Mouse (Mus musculus) right cerebral cortex, adult 18-20 months (tissue): ENCODE measurements at regions not wholly inside any gene's neighbourhood (a gene's known extent, or its start where the extent isn't known, plus 50 kb on each side); places are given as distances from the start of the nearest gene placed in this dataset.

Experiments
- DNase-seq: peaks from one replicate; pipeline ENCODE4 v3.0.0; 2022; ENCODE audit warnings: mixed read lengths

DNA sequence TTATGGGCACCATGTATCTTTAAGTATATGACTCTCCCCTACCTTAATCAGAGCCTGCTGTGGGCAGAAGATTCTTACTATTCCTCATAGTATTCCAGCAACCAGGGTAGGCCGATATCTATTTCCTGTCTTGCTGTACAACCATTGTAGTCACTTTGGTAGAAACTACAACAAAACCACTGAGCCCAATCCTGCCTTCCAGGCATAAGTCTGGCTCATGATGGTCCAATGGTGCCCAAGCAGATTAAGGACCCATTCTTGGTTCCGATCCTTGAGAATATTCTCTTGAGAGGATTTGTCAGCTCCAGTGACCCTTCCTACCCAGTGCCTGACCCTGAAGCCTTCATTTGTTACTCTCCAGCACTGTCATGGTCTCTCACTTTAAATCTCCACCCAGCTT, 102.9 kb upstream of the Mylip start:
- DNase-seq = no peak

DNA sequence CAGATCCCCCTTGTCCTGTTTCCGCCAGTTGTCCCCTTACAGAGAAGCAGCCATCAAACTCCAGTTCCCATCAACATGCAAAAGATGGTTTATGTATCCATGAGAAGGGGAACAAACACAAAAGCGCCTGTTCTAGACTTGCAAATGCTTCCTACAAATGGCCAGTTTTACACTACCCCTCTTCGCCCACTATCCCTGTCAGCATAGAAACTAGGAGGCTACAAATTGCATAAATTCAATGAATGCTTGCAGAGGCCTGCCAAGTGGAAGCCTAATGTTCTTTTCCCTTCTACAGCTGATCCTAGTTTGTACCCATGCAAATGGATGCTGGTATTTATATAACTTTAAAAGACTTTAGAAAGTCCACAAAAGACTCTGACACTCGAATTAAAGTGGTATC, 102.3 kb upstream of the Mylip start:
- DNase-seq = peak; percentile 26

DNA sequence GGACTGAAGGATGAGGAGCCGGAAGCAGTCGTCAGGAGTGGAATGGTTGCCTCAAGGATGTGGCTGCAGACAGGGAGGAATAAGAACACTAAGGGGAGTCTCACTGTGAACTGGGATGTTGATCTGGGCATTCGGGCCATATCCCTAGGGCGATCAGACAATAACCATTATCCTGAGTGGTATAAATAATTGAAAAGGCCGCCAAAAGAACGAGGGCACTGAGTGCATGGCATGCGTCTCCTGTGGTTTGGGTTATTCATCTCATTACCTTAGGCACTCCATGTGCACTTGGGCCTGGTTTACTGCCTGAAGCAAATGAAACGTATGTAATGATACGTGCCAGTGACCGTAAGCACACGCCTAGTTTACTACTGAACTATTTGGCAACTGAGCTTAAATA, 99.6 kb upstream of the Mylip start:
- no peak for DNase-seq

DNA sequence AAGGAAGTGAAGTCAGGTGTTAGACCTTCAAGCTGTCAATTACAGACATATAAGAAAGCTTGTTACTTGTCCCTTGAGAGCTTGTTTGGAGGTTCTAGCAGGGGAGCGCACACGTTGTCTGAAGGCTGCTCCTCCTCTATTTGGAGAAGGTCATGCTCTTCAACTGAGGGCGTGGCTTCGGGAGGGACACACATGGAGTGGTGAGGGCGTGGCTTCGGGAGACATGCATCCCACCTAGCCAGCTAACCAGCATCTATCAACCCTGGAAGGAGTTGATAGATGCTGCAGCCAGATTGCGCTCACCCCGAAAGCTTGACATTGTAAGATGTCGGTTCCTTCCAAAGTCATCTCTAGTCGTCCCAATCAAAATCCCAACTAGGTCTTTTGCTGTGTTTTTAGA, 94.9 kb upstream of the Mylip start:
- DNase-seq = no peak

DNA sequence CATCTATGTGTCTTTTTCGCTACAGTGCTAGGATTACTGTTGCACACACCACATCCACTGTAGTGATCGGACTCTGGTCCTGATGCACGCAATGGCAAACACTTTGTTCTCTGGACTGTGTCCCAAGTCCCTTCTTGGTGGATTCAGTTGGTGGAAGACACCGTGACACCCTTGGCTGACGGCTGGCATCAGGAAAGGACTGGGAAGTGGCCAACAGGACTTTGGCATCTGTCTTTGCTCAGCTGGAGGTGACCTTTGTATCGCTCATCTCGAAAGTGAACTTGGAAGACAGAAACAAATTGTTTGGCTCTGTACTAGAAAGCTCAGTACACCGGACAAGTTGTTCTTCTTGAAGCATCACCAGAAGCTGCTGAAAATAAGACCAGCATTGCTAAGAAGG, 88.9 kb upstream of the Mylip start:
- no peak for DNase-seq

DNA sequence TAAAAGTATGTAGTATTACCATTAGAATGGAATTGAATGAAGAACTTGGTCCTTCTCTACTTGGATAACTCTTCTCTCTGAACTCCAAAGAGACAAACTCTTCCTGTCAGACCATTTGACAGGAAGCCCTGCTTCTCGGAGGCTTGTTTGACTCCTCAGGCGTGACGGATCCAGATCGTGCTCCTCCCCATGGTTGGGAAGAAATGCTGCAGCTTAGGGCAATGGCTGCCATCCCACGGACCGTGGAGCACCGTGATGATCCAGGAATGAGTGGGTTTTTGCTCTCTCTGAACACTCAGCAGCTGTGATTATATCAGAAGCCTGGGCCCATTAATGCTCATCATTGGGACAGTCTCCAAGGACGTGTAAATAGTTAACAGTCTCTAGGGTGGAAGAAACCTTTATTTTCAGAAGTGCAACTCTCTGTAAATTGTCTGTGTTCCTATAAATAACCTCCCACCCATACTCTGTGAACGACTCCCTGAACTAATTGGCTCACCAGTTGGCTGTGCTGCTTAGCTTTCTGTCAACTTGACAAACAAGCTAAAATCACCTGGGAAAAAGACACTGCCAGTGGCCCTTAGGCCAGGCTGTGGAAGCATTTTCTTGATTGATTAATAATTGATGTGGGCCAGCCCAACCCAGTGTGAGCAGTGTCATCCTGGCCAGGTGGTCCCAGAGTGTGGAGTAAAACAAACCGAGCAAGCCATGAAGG, 88.2 kb upstream of the Mylip start:
- DNase-seq = peak; percentile 5

DNA sequence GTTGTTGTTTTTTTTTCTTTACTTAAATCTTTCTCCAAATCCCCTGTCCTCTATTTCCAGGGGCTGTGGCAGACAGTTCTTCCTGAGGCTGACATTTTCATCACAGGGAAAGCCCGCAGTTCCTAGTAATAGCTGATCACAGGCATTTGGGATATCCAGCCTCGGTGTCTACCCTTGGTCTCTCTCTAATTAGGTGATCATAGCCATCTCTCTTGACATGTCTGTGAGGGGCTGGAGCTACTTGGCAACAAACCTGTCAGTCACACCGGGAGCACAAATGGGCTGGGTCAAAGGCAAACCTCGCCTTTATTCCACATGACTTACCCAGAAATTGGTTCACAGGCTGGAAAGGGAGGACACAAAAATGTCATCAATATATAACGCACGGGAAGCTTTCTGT, 86.7 kb upstream of the Mylip start:
- no peak for DNase-seq

DNA sequence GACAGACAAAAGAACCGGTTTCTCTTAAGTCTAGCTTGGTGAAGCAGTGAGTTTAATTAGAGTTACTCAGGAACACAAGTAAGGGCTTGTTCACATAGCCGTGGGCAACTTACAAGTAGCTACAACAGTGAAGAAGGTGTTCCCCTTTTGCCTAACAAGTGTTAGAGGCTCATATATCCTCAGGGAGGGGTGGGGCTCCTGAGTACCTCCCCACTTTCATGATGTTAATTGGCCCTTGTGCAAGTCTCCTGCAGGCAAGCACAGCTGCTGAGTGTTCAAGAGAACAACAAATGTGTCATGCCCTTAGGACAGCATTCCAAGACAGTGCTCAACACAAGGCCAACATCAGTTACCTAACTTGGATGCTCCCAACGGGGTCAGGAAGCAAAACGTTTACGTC, 83.4 kb upstream of the Mylip start:
- no peak for DNase-seq

DNA sequence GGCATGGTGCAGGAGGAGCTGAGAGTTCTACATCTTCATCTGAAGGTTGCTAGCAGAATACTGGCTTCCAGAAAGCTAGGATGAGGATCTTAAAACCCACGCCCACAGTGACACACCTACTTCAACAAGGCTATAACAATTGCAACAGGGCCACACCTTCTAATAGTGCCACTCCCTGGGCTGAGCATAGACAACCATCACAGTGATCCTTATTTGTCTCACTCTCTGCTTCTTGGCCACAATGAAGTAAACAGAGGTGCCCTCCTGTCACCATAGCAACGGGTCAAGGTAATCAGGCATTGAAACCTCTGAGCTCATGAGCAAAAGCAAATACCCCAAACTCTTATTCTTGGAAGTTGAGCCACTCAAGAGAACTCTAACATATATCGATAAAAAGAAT, 82.3 kb upstream of the Mylip start:
- DNase-seq = no peak

DNA sequence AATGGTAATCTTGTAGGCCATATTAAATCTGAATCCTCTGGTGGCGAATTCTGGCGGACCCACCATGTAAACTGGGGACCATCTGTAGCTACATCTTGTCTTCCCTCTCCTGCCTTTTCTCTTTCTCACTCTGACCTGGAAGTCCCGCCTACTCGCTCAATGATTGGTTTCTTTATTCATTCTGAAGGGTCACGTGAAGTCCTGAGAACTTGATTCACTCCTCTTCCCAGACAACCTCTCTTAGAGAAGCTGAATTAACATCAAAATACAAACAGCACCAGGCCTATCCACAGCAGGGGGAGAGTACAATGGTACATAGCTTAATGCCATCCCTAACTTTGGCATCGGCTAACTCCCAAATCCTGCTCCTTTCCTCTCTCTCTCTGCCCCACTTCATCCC, 69.9 kb upstream of the Mylip start:
- no peak for DNase-seq

DNA sequence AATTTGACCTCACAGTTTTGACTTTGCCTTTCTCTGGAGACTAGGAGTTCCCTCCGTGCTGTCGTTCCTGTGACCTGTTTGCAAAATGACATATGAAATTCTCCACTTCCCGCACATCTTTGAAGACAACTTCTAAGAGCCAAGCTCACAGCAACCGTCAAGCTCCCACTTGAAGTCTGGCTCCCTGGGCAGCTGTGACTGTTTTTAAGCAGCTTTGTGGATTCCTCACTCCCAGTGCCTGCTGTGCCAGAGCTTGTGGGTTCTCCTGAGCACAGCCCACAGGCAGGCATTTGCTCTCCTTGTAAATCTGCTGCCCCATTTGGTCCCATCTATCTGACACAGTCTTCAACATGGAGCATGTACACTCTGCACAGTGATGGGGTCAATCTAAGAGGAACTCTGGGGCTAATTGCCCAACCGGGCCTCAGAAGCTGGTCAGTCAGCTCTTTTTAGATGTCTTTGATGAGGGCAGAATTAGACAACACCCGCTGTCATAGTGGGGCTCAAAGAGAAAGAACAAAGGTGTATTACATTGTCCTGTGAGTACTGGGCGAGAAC, 63.7 kb upstream of the Mylip start:
- peak; percentile 19 for DNase-seq

DNA sequence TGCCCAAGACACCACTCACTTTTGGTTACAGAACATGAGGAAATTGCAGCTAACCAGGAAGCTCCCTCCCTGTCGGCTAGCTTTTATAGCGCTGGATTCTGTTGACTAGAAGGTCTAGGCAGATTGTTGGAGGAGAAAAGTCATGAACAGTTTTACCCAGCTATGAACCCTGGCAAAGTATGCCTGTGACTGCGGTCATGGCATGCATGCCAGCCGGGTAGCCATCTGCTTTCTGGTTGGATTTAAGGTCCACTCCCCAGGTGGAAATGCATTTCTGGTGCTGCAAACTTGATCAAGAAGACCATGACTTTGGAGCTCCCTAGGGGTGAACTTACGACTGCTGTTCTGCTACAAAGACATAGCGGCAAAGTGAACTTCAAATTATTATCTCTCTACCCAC, 62.8 kb upstream of the Mylip start:
- no peak for DNase-seq

DNA sequence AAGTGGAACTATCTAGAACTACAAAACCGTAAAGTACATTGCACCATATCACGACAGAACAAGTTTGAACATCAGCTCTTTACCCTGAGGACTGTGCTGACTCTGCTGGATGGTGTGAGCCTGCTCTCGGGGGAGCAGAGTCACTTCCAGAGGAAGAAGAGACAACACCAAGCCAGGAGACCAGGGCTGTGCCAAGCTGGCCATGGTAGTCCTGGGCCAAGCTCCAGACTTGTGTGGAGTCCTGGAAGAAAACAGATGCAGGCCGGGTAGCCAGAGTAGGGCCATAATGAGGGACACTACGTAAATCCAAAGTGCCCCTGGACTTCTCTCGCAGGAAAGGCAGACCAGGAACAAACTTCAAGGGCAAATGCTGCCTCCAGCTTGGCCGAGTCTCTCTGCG, 59.0 kb upstream of the Mylip start:
- no peak for DNase-seq

DNA sequence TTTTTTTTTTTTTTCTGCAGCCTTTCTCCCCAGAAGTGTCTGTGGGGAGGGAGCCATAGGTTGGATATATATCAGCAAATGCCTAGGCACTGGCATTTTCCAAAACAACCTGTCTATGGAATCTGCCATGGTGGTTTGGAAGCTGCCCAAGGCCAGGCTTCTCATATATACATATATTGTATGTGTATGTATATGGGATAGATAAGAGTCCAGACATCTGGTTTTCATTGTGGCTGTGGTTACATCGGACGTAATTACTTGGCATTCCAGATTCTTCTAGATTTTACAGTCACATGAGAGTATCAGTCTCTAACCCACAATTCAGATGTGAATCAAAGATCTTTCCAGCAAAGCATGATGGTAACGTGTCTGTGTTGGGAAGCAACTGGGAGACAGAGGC, 57.5 kb upstream of the Mylip start:
- DNase-seq = no peak

DNA sequence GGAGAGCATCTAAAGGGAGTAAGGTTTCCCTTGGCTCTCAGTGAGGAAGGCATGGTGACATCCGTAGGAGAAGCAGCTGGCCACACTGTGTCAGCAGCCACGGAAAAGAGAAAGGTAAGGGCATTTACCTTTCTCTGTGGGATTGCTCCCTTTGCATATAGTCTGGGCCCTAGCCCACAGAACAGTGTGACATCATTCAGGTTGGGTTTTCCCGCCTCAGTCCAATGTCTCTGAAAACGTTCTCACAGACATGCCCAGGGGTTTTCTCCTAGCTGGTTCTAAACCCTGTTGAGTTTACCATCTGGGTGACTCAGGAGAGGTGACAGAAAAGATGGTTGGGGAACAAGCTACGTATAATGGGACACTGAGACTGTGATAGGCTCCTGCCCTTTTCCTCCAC, 55.9 kb upstream of the Mylip start:
- no peak for DNase-seq
